Mouse (Mus musculus) lung, adult 10 weeks (tissue): ENCODE measurements around the gene Gm9495. TPM values are rescaled to one million over a fixed set of nuclear protein-coding genes. Genes with fewer than 3 reads are reported as not detected.

Experiments used
- polyA plus RNA-seq: library from polyadenylated mRNA; stranded (reverse); fragments of 350-450 nt; fragmentation: Illumina TruSeq; extraction: RNeasy Lipid Tissue Mini Kit (QIAGEN cat#74804); gene quantifications from one replicate; pipeline ENCODE4 v1.2.3, GENCODE M21; 2014; ENCODE audit warnings: low read depth, low replicate concordance; ENCODE audit not compliant: insufficient read depth

Gm9495 gene
- polyA plus RNA-seq, result not detected

GRCm38 (mm10) chr8:69453465-69453864 is at the start of gene Gm9495:
Gene Gm9495 (minus strand): TSS chr8:69453565.

Other genes with a start within 250 kb of the Gm9495 start
- 6.5 TPM for gene Zfp930, start 244.5 kb downstream of the Gm9495 start, polyA plus RNA-seq
- 1.1 TPM for gene D130040H23Rik, start 182.5 kb downstream of the Gm9495 start, polyA plus RNA-seq
- gene Gm7697, start 69.4 kb upstream of the Gm9495 start, polyA plus RNA-seq, result not detected
- 8.6 TPM for gene Zfp868, start 172.0 kb upstream of the Gm9495 start, polyA plus RNA-seq
- gene Zfp964, start 200.9 kb upstream of the Gm9495 start, polyA plus RNA-seq, result 1.1 TPM